Mouse (Mus musculus) ES-Bruce4 (cell line): ENCODE measurements at regions not wholly inside any gene's neighbourhood (a gene's known extent, or its start where the extent isn't known, plus 50 kb on each side); places are given as distances from the start of the nearest gene placed in this dataset.

ENCODE experiments used
- CTCF ChIP-seq: IDR thresholded peaks from one replicate; pipeline ENCODE4 v1.8.1; 2011; ENCODE audit warnings: low read depth, low read length
- POLR2A ChIP-seq: IDR thresholded peaks from one replicate; pipeline ENCODE4 v1.8.1; 2011; ENCODE audit warnings: low read length; ENCODE audit not compliant: insufficient read depth

- TF ChIP-seq POLR2A (no peak), CTCF (no peak)
Observed at GRCm38 (mm10) chr13:44430492-44430891, 298.8 kb upstream of the Jarid2 start.
